Mouse (Mus musculus): ENCODE measurements at regions not wholly inside any gene's neighbourhood (a gene's known extent, or its start where the extent isn't known, plus 50 kb on each side); places are given as distances from the start of the nearest gene placed in this dataset.

DNA sequence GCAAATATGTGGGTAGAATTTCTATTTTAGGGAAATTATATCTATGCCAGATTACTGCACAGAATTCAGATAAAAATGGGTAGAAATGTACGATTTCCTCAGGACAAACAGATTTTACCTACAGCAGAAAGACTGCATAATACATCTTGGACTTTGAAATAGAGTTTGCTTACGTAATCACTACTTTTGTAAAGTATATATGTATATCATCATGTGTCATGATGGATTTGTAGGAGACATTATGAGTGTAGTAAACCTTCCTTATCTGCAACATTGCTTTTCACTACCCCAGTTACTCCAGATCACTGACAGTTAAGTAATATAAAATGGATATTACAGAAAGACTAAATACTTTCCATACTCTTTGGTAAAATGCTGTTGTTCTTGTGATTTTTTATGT lies 1151.2 kb upstream of the Tenm2 start:
- ChIA-PET POLR2A (no interaction called here), CTCF (no interaction called here)
- H3K27me3 ChIP-seq = no peaks in the 10 kb centered on the region
- no peak for TF ChIP-seq CTCF (IDR thresholded peaks at IDR 0.05)
- in situ Hi-C loops (cut with MboI; ENCODE audit: low pct_unique_long_range_greater_than_20kb) = no loop called here
- DNase-seq (ENCODE audit: low read depth, low spot score) = no peak
- no peak for ATAC-seq

DNA sequence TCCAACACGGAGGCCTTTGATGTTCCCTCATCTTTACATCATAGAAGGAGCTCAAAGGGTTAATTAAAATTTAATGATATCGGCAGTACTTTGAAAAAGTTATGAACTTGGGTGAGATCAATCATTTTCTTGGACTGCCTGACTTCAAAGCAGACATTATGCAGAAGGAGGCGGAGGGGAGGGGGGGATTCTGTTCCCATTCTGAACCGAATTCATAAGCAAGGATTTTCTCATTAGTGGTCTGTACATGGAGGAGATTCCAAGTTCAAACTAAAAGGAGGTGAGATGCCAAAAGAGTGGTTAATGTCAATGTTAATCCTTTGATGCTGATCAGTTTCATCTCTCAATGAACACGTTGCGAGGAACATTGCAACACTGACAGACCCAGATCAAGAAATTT lies 1110.7 kb upstream of the Tenm2 start:
- CTCF ChIA-PET = no interaction called here
- TF ChIP-seq CTCF (IDR thresholded peaks at IDR 0.05) = no peak
- in situ Hi-C loops (cut with MboI; ENCODE audit: low pct_unique_long_range_greater_than_20kb) = no loop called here
- DNase-seq (ENCODE audit: low read depth, low spot score) = no peak
- no peak for ATAC-seq
- H3K27me3 ChIP-seq = no peaks in the 10 kb centered on the region
- POLR2A ChIA-PET = no interaction called here

DNA sequence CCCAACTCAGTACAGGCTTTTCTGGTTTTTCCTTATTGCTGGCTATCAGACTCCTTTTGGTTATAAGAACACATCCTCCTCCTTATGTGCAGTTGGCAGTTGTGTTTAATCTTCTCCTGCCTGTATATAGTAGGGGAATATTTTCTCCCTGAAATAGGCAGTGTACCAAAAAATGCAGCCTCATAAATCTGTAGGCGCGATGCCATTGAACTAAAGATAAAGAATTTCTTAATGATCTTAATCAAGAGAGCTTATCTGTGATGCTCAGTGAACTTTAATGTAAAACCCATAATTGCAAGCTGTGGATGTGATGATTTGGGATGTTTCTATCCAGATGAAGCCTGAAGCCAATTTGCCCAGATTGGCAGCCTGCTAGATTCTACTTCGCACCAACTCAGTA lies 1099.6 kb upstream of the Tenm2 start:
- in situ Hi-C loops (cut with MboI; ENCODE audit: low pct_unique_long_range_greater_than_20kb) = no loop called here
- ChIA-PET POLR2A (no interaction called here), CTCF (no interaction called here)
- DNase-seq (ENCODE audit: low read depth, low spot score) = no peak
- no peaks in the 10 kb centered on the region for H3K27me3 ChIP-seq
- ATAC-seq = no peak
- TF ChIP-seq CTCF (IDR thresholded peaks at IDR 0.05) = no peak

DNA sequence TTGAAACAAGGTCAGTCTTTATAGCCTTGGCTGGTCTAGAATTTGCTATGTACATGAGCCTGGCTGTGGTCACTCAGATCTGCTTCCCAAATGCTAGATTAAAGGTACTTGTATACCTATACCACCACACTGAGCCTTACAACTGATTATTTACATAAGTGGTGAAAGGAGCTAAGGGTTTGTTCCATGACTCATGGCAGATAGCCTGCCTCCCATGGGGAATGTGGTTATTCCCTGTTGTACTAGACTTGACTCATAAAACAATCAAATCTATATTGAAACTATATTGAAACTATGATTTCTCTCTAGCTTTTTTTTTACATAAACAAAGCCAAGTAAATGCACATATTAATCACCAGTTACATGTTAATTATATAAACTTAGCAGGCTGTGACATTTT lies 1061.9 kb upstream of the Tenm2 start:
- no peak for TF ChIP-seq CTCF (IDR thresholded peaks at IDR 0.05)
- H3K27me3 ChIP-seq = no peaks in the 10 kb centered on the region

DNA sequence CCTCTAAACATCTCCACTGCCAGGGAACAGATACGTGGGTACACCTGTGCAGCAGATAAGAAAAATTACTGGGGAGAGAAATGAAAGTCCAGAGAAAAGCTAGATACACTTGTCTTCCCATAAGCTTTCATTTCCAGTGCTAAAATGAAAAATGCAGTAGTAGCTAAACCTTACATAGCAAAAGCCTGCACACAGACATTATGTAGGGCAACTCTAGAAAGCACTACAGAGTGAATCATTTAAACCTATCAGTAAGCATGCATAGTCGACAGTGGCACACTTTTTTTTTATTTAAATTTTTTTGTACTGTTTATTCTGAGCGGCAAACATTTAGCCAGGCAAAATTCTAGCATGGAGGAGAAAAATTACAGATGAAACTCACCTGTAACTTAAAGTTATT lies 1055.5 kb upstream of the Tenm2 start:
- ChIA-PET POLR2A (no interaction called here), CTCF (no interaction called here)
- in situ Hi-C loops (cut with MboI; ENCODE audit: low pct_unique_long_range_greater_than_20kb) = no loop called here
- TF ChIP-seq CTCF (IDR thresholded peaks at IDR 0.05) = no peak
- H3K27me3 ChIP-seq = no peaks in the 10 kb centered on the region
- ATAC-seq = no peak
- no peak for DNase-seq (ENCODE audit: low read depth, low spot score)

More for the DNA sequence above, 1061.9 kb upstream of the Tenm2 start:
- in situ Hi-C loops (cut with MboI; ENCODE audit: low pct_unique_long_range_greater_than_20kb) = no loop called here
- DNase-seq (ENCODE audit: low read depth, low spot score) = no peak
- ChIA-PET CTCF (no interaction called here), POLR2A (no interaction called here)
- no peak for ATAC-seq

DNA sequence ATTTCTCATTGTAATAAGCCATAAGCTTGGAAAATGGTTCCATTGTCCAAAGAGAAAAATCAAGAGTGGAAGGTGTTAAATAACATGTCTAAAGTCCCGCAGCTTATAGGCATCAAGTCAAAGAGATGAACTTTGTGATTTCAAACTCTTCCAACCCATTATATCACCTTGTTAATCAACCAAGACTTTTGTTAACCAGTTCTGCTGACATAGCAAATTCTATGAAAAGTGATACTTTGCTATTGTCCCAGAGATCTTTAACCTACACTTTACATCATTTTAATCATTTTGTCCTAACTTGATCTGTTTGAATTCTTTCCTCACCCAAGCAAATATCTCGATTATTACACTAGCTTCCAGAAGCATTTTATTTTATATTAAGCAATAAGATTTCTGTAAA lies 1045.2 kb upstream of the Tenm2 start:
- ATAC-seq (no peak), DNase-seq (ENCODE audit: low read depth, low spot score) (no peak)
- POLR2A ChIA-PET = no interaction called here
- in situ Hi-C loops (cut with MboI; ENCODE audit: low pct_unique_long_range_greater_than_20kb) = no loop called here
- CTCF ChIA-PET = no interaction called here
- no peak for TF ChIP-seq CTCF (IDR thresholded peaks at IDR 0.05)
- no peaks in the 10 kb centered on the region for H3K27me3 ChIP-seq

All from Patski (cell line).